Mouse (Mus musculus): ENCODE measurements at regions not wholly inside any gene's neighbourhood (a gene's known extent, or its start where the extent isn't known, plus 50 kb on each side); places are given as distances from the start of the nearest gene placed in this dataset.

GRCm38 (mm10) chr12:73491370-73491769 is 54.8 kb downstream of the Tmem30b start:
- DNase-seq (ENCODE audit: low read depth, low spot score): no peak

DNA sequence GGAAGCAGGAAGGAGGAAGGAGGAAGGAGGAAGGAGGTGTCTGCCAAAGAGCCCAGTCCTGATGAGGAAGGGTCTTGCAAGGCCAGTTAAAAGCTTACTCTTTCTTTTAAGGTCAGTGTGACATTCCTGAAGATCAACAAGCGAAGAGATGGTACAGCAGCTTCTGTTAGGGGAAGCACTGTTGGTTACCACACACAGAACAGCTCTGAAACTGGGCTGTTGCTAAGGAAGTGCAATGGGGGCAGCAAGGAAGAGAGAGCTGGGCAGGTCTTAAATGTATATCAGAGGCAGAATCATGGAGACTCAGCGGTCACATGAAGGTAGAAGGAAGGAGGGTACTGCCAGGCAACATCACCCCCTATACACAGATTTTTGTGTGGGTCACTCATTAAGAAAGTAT is 63.3 kb downstream of the Tmem30b start:
- no peak for DNase-seq (ENCODE audit: low read depth, low spot score)

DNA sequence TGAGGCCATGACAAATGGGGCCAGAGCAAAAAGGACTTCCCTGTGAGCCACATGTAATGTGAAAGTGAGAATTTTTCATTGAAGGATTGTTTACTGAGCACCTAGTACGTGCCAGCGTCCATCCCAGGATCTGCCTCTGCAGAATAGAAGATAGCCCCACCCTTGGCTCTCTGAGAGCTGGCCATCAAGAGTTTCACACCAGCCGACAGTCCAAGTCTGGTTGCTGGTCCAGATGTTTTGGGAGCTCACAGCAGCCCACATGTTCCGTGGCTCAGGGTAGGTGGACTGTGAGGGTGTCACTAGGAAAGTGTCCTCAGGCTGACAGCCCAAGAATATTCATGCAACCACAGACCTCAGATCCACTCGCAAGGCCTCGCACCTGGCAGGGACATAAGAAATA is 63.9 kb downstream of the Tmem30b start:
- peak; percentile 60 for DNase-seq (ENCODE audit: low read depth, low spot score)

GRCm38 (mm10) chr12:73481705-73482104 is 64.5 kb downstream of the Tmem30b start:
- peak; percentile 57 for DNase-seq (ENCODE audit: low read depth, low spot score)

- peak; percentile 72 for DNase-seq (ENCODE audit: low read depth, low spot score)
Measured at GRCm38 (mm10) chr12:73481165-73481564, 65.0 kb downstream of the Tmem30b start.

GRCm38 (mm10) chr12:73480610-73480971 is 65.6 kb downstream of the Tmem30b start:
- no peak for DNase-seq (ENCODE audit: low read depth, low spot score)

- DNase-seq (ENCODE audit: low read depth, low spot score): peak; percentile 63
Measured at GRCm38 (mm10) chr12:73479932-73480609, 66.1 kb downstream of the Tmem30b start.

- no peak for DNase-seq (ENCODE audit: low read depth, low spot score)
Measured at GRCm38 (mm10) chr12:73478641-73479040, 67.6 kb downstream of the Tmem30b start.

GRCm38 (mm10) chr12:73476421-73476858 is 69.8 kb downstream of the Tmem30b start:
- DNase-seq (ENCODE audit: low read depth, low spot score): no peak

DNA sequence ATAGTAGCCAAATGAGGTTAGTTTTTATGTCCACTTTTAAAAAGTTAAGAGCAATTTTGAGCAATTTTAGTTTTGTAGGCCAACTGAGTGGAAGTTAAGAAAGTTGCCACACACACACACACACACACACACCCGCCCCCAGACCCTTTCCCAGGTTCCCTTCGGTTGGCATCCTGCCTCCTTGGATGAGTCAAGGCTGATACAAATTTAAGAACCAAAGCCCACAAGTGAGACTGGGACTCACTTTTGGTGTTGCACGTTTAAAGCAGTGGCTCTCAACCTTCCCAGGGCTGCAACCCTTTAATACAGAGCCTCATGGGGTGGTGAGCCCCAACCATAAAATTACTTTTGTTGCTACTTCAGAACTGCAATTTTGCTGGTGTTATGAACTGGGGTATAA is 70.4 kb downstream of the Tmem30b start:
- no peak for DNase-seq (ENCODE audit: low read depth, low spot score)

DNA sequence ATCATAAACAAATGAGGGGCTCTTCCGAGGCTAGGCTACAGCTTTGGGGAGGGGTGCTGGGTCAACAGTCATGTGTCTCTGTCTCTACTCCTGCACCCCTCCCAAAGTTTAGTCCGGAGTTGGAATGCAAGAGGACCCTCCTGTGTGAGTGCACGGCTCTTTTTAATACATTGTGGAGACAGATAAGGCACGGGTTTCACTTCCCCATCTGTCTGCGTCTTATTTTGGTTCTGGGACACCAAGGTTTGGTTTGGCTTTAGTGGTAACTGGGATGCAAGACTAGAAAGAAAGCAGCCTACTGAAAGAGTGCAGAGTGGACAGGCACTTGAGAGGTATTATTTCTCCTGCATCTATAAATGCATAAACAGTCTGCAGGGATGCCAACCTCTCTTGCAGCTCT is 71.2 kb downstream of the Tmem30b start:
- DNase-seq (ENCODE audit: low read depth, low spot score): no peak

DNA sequence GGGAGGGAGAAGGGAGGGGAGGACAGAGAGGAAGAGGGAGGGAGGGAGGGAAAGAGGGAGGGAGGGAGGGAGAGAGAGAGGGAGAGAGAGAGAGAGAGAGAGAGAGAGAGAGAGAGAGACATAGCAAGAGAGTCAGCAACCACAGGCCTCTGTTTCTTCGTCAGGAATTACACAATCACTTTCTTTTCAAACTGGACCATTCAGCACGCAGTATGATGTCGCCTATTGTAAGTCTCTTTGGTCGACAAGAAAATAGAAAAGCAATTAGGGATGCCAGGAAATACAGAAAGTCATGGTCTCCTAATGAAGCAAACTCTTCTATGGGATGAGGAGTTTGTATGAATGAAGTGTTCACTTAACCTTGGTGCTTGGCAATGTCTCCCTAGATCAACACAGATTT is 73.1 kb downstream of the Tmem30b start:
- no peak for DNase-seq (ENCODE audit: low read depth, low spot score)

DNA sequence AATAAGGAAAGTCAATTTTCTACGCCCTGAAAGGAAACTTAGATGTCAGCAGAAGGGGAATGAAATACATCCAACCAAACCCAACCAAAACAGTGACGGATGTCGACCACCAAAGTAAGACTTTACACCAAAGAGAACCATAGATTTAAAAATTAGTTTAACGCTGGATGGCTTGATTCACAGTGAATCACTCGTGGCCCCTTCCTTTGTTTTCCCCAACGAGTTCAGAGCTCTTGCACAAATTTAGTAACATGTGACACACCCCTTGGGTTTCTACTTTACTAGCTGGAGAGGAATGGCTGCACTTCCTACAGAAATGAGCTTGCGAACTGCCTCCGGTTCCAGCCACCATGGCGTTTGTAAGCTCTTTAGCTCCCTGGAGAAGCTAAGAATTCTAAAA is 74.2 kb downstream of the Tmem30b start:
- no peak for DNase-seq (ENCODE audit: low read depth, low spot score)

- DNase-seq (ENCODE audit: low read depth, low spot score): no peak
Measured at GRCm38 (mm10) chr12:73466484-73466883, 79.7 kb downstream of the Tmem30b start.

GRCm38 (mm10) chr12:73465975-73466374 is 80.2 kb downstream of the Tmem30b start:
- DNase-seq (ENCODE audit: low read depth, low spot score): no peak

DNA sequence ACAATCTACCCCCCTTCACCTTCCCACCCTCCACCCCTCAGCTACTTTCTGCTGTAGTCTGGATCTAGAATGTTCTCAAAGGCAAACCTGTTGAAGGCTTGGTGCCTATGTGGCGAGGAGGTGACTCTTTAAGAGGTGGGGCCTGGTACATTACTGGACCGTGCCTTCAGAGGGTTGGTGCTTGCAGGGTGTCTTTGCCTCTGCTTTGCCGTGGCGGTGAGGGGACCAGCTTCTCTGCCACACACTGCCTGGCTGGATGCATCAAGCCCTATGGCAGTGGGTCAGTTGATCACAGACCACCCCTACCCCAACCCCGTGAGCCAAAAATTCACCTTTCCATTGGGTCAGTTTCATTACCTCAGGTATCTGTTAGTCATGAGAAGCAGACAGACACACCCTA is 81.9 kb downstream of the Tmem30b start:
- DNase-seq (ENCODE audit: low read depth, low spot score): no peak

DNA sequence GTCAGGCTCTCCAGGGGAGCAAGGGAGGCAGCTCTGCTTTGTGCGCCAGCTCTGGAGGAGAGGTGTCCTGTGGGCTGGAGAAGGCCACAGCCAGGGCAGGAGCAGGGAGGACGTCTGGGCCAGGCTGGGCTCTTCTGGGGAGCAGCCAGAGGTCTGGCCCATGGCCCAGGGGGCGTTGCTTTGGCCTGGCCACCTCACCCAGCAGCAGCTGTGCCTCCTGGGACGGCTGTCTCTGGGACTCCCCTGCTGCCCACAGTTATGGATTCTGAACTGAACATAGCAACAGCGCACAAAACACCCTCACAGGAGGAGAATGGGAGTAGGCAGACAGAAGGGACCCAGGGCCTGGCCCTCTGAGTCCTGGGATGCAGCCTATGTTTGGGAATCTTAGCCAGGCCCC is 84.1 kb downstream of the Tmem30b start:
- peak; percentile 95 for DNase-seq (ENCODE audit: low read depth, low spot score)

DNA sequence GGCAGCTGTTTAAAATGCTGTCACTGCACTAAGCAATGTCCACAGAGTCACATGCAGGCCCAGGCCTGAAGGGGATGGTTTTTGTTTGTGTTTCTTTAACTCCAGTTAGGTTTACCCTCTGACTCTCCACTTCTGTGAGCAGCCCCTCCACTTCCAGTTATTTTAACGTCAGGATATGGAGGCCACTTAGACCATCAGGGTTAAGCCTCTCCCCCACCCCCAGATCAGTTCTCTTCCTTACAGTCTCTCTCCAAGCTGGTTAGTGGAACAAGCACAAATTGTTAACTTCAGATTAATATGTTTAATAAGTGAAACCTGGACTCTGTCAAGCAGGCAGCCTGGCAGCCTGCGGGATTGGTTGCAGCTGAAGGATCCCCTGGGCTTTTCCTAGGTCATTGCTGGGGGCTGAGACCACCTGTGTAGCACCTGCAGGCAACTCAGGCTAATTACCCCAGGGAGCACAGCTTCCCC is 85.9 kb downstream of the Tmem30b start:
- DNase-seq (ENCODE audit: low read depth, low spot score): no peak

DNA sequence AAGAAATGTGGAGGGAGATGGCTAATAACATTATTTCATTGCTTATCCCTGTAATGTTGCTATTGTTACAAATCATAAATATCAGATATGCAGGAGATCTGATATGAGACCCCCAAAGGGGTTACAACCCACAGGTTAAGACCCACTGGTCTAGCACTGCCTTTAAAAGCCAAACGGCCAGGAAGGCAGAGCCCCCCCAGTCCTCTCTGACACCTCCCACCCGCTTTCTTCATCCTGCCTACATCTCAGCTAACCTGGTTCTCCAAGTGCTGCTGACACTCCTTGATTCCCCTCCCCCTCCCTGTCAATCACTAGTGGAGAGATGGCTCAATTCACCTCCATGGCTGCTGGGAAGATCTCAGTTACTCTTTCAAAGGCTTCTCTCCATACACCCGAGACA is 94.9 kb downstream of the Tmem30b start:
- DNase-seq (ENCODE audit: low read depth, low spot score): no peak

DNA sequence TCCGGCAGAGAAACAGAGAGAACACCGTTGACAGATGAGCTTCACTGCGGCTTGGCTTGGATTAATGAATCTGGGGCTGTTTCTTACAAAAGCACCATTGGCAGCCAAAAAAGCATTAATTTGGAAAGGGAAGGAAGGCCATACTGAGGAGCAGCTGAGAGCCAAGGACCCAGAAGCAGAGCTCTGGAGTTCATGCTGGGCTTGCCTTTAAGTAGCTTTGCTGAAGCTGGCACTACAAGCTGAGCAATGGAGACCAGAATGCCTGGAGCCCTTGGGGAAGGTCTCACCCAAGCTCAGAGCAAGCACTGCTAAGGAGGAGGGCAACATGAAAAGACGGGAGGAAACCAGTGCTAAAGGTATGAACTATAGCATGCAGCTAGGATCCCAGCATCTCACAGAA is 95.7 kb downstream of the Tmem30b start:
- no peak for DNase-seq (ENCODE audit: low read depth, low spot score)

- no peak for DNase-seq (ENCODE audit: low read depth, low spot score)
Measured at GRCm38 (mm10) chr12:73449911-73450520, 96.2 kb downstream of the Tmem30b start.

DNA sequence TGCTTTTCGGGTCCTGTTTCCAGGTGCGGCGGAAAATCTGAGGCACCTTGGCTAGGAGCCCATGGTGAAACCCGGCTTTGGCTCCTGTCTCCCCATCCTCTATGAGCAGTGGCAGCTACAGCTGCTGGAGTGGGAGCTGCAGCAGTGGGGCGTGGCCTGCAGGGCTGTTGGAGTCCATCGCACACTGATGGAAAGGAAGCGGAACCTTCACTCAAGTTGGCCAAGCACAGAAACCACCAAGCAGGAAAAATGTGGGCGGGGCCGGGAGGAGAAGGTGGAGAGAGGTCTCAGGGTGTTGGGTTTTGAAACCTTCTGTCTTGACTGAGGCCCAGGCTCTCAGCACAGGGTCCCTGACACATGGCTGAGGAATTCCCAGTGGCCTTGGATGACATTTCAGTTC is 97.1 kb downstream of the Tmem30b start:
- DNase-seq (ENCODE audit: low read depth, low spot score): no peak

GRCm38 (mm10) chr12:73448388-73448965 is 97.7 kb downstream of the Tmem30b start:
- no peak for DNase-seq (ENCODE audit: low read depth, low spot score)

Measured in skeletal muscle tissue, adult 2 months (tissue).